ENCODE assay signal across 11 mouse cellular contexts in genomic region chr1:42917908-42918307, GRCm38 (mm10). TPM values are rescaled to one million over a fixed set of nuclear protein-coding genes. Genes with fewer than 3 reads are reported as not detected.
DNase-seq lines count a peak whose midpoint lies in the region; ATAC-seq lines count a peak whose summit lies in the region.
"Had no signal": no experiment of that assay in that cellular context is flagged by ENCODE, and none has a peak within 500 bp of the region (broad histone marks: within the 10 kb centered on the region; RNA-seq: fewer than 3 reads in every experiment).

No protein-coding gene starts in this region.

- WGBS in heart, embryonic 13.5 days, result 18% methylated on average over 4 of the region's 4 CpGs
- WGBS in limb, embryonic 10.5 days, result 10% methylated on average over 4 of the region's 4 CpGs

- H3K9me3 ChIP-seq in heart, embryonic 13.5 days, result no peaks in the 10 kb centered on the region
- H3K9me3 ChIP-seq in limb, embryonic 10.5 days (replicated peaks), result no peaks in the 10 kb centered on the region
- H3K9me3 ChIP-seq: hindbrain, embryonic 13.5 days had no signal

- no peaks in the 10 kb centered on the region for H3K36me3 ChIP-seq in heart, embryonic 13.5 days
- no peaks in the 10 kb centered on the region for H3K36me3 ChIP-seq in limb, embryonic 10.5 days
- H3K36me3 ChIP-seq: hindbrain, embryonic 13.5 days had no signal

- H3K27me3 ChIP-seq in heart, embryonic 13.5 days (replicated peaks), result no peaks in the 10 kb centered on the region
- H3K27me3 ChIP-seq in limb, embryonic 10.5 days (ENCODE audit: low read depth, poor library complexity, severe bottlenecking), result 0 out of 2 replicates have a peak, but pooled peaks cover 3% of the 10 kb centered on the region
- H3K27me3 ChIP-seq: hindbrain, embryonic 13.5 days had no signal

- H3K27ac ChIP-seq in heart, embryonic 13.5 days (replicated peaks), result no peak overlapping the region
- no peak overlapping the region for H3K27ac ChIP-seq in limb, embryonic 10.5 days
- H3K27ac ChIP-seq: hindbrain, embryonic 13.5 days; left cerebral cortex, adult 2 months had no signal

- DNase-seq in heart, postnatal 14 days, result no peak
- peak; percentile 56 for DNase-seq in 416B (ENCODE audit: low read depth)
- peak; percentile 80 for DNase-seq in ZHBTc4 (ENCODE audit: low read depth, low spot score)
- peak; percentile 47 for DNase-seq in limb, embryonic 10.5 days (ENCODE audit: low spot score)
- no peak for DNase-seq in layer of hippocampus, postnatal 14 days (ENCODE audit: low spot score in 2 of 2)
- DNase-seq in layer of hippocampus, adult 9-11 months, result no peak
- DNase-seq in cerebellum, adult 8-10 months, result no peak

- intact Hi-C loops in heart, postnatal 14 days (cut with DNase I), result no loop called here

- no peak overlapping the region for H3K9ac ChIP-seq in heart, embryonic 13.5 days
- H3K9ac ChIP-seq: hindbrain, embryonic 13.5 days had no signal

- H3K4me1 ChIP-seq in heart, embryonic 13.5 days, result no peaks in the 10 kb centered on the region
- H3K4me1 ChIP-seq in limb, embryonic 10.5 days, result peaks cover 4% of the 10 kb centered on the region
- H3K4me1 ChIP-seq: hindbrain, embryonic 13.5 days had no signal

- H3K4me3 ChIP-seq in heart, embryonic 13.5 days, result peak overlapping the region; percentile 13; the same call in 1 of the 2 replicates
- H3K4me3 ChIP-seq in limb, embryonic 10.5 days, result peak overlapping the region; percentile 22; the same call in 1 of the 2 replicates
- H3K4me3 ChIP-seq: hindbrain, embryonic 13.5 days; left cerebral cortex, adult 2 months had no signal

- peak overlapping the region; percentile 53 for H3K4me2 ChIP-seq in heart, embryonic 13.5 days
- H3K4me2 ChIP-seq: hindbrain, embryonic 13.5 days had no signal

- ATAC-seq in heart, embryonic 13.5 days (ENCODE audit: extremely low read depth, insufficient number of reproducible peaks, low FRiP score, low TSS enrichment), result no peak

RNA-seq across cellular contexts. Expression of gene Gpr45, which starts 34.8 kb away (rescaled TPM):
- 1.9 and 2.6 TPM in 2 replicates for polyA plus RNA-seq in heart, embryonic 13.5 days (2015; fragmentation: Nextera tagmentation; extraction: Ambion mirVana)
- 1 to 10 TPM in 1 of 2 experiments, under 1 TPM in 1; 0.36 to 1.1 TPM for total RNA-seq in heart, postnatal 14 days (2021)
- polyA plus RNA-seq in limb, embryonic 10.5 days (2016; fragmentation: Nextera tagmentation; extraction: Ambion mirVana), result 7.6 and 10.7 TPM in 2 replicates
- total RNA-seq in layer of hippocampus, postnatal 14 days (2021), result 10 to 100 TPM; 23.7 to 26.5 TPM
- total RNA-seq: megakaryocyte, adult 5-6 weeks had no signal

Comparison
In these comparisons a context has a peak if more than half of its experiments do, and no peak if none do; other contexts are left out.
1. DNase-seq: peak in 416B (single experiment), ZHBTc4 (single experiment) and limb, embryonic 10.5 days (single experiment); none in heart, postnatal 14 days (0 of 2), layer of hippocampus, postnatal 14 days (0 of 2), layer of hippocampus, adult 9-11 months (single experiment) and cerebellum, adult 8-10 months (single experiment).
2. RNA of gene Gpr45, which starts 34.8 kb away (total RNA-seq): 23.7 to 26.5 TPM in layer of hippocampus, postnatal 14 days; 0.36 to 1.1 TPM in heart, postnatal 14 days; every median in the first group is over 10 times any median in the second.